Mouse (Mus musculus): Measurements from ENCODE around the gene Dock2. TPM values are rescaled to one million over a fixed set of nuclear protein-coding genes. Genes with fewer than 3 reads are reported as not detected.

Dock2 gene
- polyA plus RNA-seq, 1 experiment from 2014 or later: 3.3 TPM

- no peak overlapping the region for H3K4me2 ChIP-seq (ENCODE audit: low read depth, low read length)
- ATAC-seq (ENCODE audit: low read depth): no peak
- H3K9ac ChIP-seq (ENCODE audit: low read depth, low read length): no peak overlapping the region
- no peak for DNase-seq (ENCODE audit: low spot score)
- H3K4me3 ChIP-seq (ENCODE audit: low read depth, low read length): no peak overlapping the region
- no peaks in the 10 kb centered on the region for H3K4me1 ChIP-seq (ENCODE audit: control insufficient read depth, insufficient read depth, low read length)
- no peaks in the 10 kb centered on the region for H3K36me3 ChIP-seq (ENCODE audit: control insufficient read depth, insufficient read depth, low read length)
- WGBS: 88% methylated on average over 4 of the region's 4 CpGs
- H3K27me3 ChIP-seq (replicated peaks; ENCODE audit: control insufficient read depth, insufficient read depth, low read length): no peaks in the 10 kb centered on the region
- H3K9me3 ChIP-seq (ENCODE audit: control insufficient read depth, low read length): no peaks in the 10 kb centered on the region
- H3K27ac ChIP-seq (replicated peaks; ENCODE audit: low read depth, low read length): no peak overlapping the region
Observed at GRCm38 (mm10) chr11:34449944-34450343, 333.7 kb downstream of the Dock2 start.

- Histone ChIP-seq H3K27me3 (replicated peaks; ENCODE audit: control insufficient read depth, insufficient read depth, low read length) (no peaks in the 10 kb centered on the region), H3K27ac (replicated peaks; ENCODE audit: low read depth, low read length) (no peak overlapping the region), H3K9me3 (ENCODE audit: control insufficient read depth, low read length) (no peaks in the 10 kb centered on the region), H3K4me1 (ENCODE audit: control insufficient read depth, insufficient read depth, low read length) (no peaks in the 10 kb centered on the region), H3K4me2 (ENCODE audit: low read depth, low read length) (no peak overlapping the region), H3K4me3 (ENCODE audit: low read depth, low read length) (no peak overlapping the region), H3K36me3 (ENCODE audit: control insufficient read depth, insufficient read depth, low read length) (no peaks in the 10 kb centered on the region), H3K9ac (ENCODE audit: low read depth, low read length) (no peak overlapping the region)
- WGBS: 42% methylated on average over 4 of the region's 4 CpGs
- ATAC-seq (ENCODE audit: low read depth) (no peak), DNase-seq (ENCODE audit: low spot score) (peak; percentile 85)
Observed at GRCm38 (mm10) chr11:34447891-34448290, 335.8 kb downstream of the Dock2 start.

- DNase-seq (ENCODE audit: low spot score) (no peak), ATAC-seq (ENCODE audit: low read depth) (no peak)
- Histone ChIP-seq H3K9ac (ENCODE audit: low read depth, low read length) (no peak overlapping the region), H3K27ac (replicated peaks; ENCODE audit: low read depth, low read length) (no peak overlapping the region), H3K4me1 (ENCODE audit: control insufficient read depth, insufficient read depth, low read length) (no peaks in the 10 kb centered on the region), H3K27me3 (replicated peaks; ENCODE audit: control insufficient read depth, insufficient read depth, low read length) (no peaks in the 10 kb centered on the region), H3K4me3 (ENCODE audit: low read depth, low read length) (no peak overlapping the region), H3K4me2 (ENCODE audit: low read depth, low read length) (no peak overlapping the region), H3K9me3 (ENCODE audit: control insufficient read depth, low read length) (no peaks in the 10 kb centered on the region), H3K36me3 (ENCODE audit: control insufficient read depth, insufficient read depth, low read length) (no peaks in the 10 kb centered on the region)
- 67% methylated on average over 2 of the region's 2 CpGs for WGBS
Observed at GRCm38 (mm10) chr11:34438429-34438828, 345.3 kb downstream of the Dock2 start.

- Histone ChIP-seq H3K4me1 (ENCODE audit: control insufficient read depth, insufficient read depth, low read length) (no peaks in the 10 kb centered on the region), H3K9ac (ENCODE audit: low read depth, low read length) (no peak overlapping the region), H3K27me3 (replicated peaks; ENCODE audit: control insufficient read depth, insufficient read depth, low read length) (no peaks in the 10 kb centered on the region), H3K4me2 (ENCODE audit: low read depth, low read length) (no peak overlapping the region), H3K36me3 (ENCODE audit: control insufficient read depth, insufficient read depth, low read length) (no peaks in the 10 kb centered on the region), H3K27ac (replicated peaks; ENCODE audit: low read depth, low read length) (no peak overlapping the region), H3K4me3 (ENCODE audit: low read depth, low read length) (no peak overlapping the region), H3K9me3 (ENCODE audit: control insufficient read depth, low read length) (no peaks in the 10 kb centered on the region)
- no peak for ATAC-seq (ENCODE audit: low read depth)
- no peak for DNase-seq (ENCODE audit: low spot score)
- 70% methylated on average over 1 of the region's 1 CpGs for WGBS
Observed at GRCm38 (mm10) chr11:34437446-34437845, 346.2 kb downstream of the Dock2 start.

- Histone ChIP-seq H3K36me3 (ENCODE audit: control insufficient read depth, insufficient read depth, low read length) (no peaks in the 10 kb centered on the region), H3K27ac (replicated peaks; ENCODE audit: low read depth, low read length) (no peak overlapping the region), H3K27me3 (replicated peaks; ENCODE audit: control insufficient read depth, insufficient read depth, low read length) (no peaks in the 10 kb centered on the region), H3K4me2 (ENCODE audit: low read depth, low read length) (no peak overlapping the region), H3K9me3 (ENCODE audit: control insufficient read depth, low read length) (no peaks in the 10 kb centered on the region), H3K9ac (ENCODE audit: low read depth, low read length) (no peak overlapping the region), H3K4me1 (ENCODE audit: control insufficient read depth, insufficient read depth, low read length) (no peaks in the 10 kb centered on the region), H3K4me3 (ENCODE audit: low read depth, low read length) (no peak overlapping the region)
- ATAC-seq (ENCODE audit: low read depth): no peak
- WGBS: 82% methylated on average over 2 of the region's 2 CpGs
- no peak for DNase-seq (ENCODE audit: low spot score)
Observed at GRCm38 (mm10) chr11:34431978-34432377, 351.7 kb downstream of the Dock2 start.

GRCm38 (mm10) chr11:34431371-34431770 lies 352.3 kb downstream of the Dock2 start:
- DNase-seq (ENCODE audit: low spot score): no peak
- 0 out of 2 replicates have a peak, but pooled peaks cover 3% of the 10 kb centered on the region for H3K27me3 ChIP-seq (replicated peaks; ENCODE audit: control insufficient read depth, insufficient read depth, low read length)
- H3K9me3 ChIP-seq (ENCODE audit: control insufficient read depth, low read length): no peaks in the 10 kb centered on the region
- WGBS: 59% methylated on average over 5 of the region's 5 CpGs
- no peak overlapping the region for H3K4me3 ChIP-seq (ENCODE audit: low read depth, low read length)
- no peaks in the 10 kb centered on the region for H3K36me3 ChIP-seq (ENCODE audit: control insufficient read depth, insufficient read depth, low read length)
- H3K4me1 ChIP-seq (ENCODE audit: control insufficient read depth, insufficient read depth, low read length): no peaks in the 10 kb centered on the region
- H3K4me2 ChIP-seq (ENCODE audit: low read depth, low read length): no peak overlapping the region
- H3K27ac ChIP-seq (replicated peaks; ENCODE audit: low read depth, low read length): no peak overlapping the region
- no peak overlapping the region for H3K9ac ChIP-seq (ENCODE audit: low read depth, low read length)
- no peak for ATAC-seq (ENCODE audit: low read depth)

GRCm38 (mm10) chr11:34430940-34431339 lies 352.8 kb downstream of the Dock2 start:
- Histone ChIP-seq H3K4me2 (ENCODE audit: low read depth, low read length) (no peak overlapping the region), H3K4me3 (ENCODE audit: low read depth, low read length) (no peak overlapping the region), H3K27ac (replicated peaks; ENCODE audit: low read depth, low read length) (no peak overlapping the region), H3K9ac (ENCODE audit: low read depth, low read length) (no peak overlapping the region), H3K4me1 (ENCODE audit: control insufficient read depth, insufficient read depth, low read length) (no peaks in the 10 kb centered on the region), H3K36me3 (ENCODE audit: control insufficient read depth, insufficient read depth, low read length) (no peaks in the 10 kb centered on the region), H3K9me3 (ENCODE audit: control insufficient read depth, low read length) (no peaks in the 10 kb centered on the region), H3K27me3 (replicated peaks; ENCODE audit: control insufficient read depth, insufficient read depth, low read length) (0 out of 2 replicates have a peak, but pooled peaks cover 3% of the 10 kb centered on the region)
- DNase-seq (ENCODE audit: low spot score): no peak
- ATAC-seq (ENCODE audit: low read depth): no peak
- 82% methylated on average over 4 of the region's 4 CpGs for WGBS

- Histone ChIP-seq H3K27ac (replicated peaks; ENCODE audit: low read depth, low read length) (no peak overlapping the region), H3K4me2 (ENCODE audit: low read depth, low read length) (no peak overlapping the region), H3K9ac (ENCODE audit: low read depth, low read length) (no peak overlapping the region), H3K27me3 (replicated peaks; ENCODE audit: control insufficient read depth, insufficient read depth, low read length) (peaks cover 21% of the 10 kb centered on the region; the same call in 1 of the 2 replicates), H3K36me3 (ENCODE audit: control insufficient read depth, insufficient read depth, low read length) (no peaks in the 10 kb centered on the region), H3K4me1 (ENCODE audit: control insufficient read depth, insufficient read depth, low read length) (no peaks in the 10 kb centered on the region), H3K4me3 (ENCODE audit: low read depth, low read length) (no peak overlapping the region), H3K9me3 (ENCODE audit: control insufficient read depth, low read length) (no peaks in the 10 kb centered on the region)
- WGBS: 75% methylated on average over 5 of the region's 5 CpGs
- no peak for ATAC-seq (ENCODE audit: low read depth)
- no peak for DNase-seq (ENCODE audit: low spot score)
Observed at GRCm38 (mm10) chr11:34427212-34427611, 356.5 kb downstream of the Dock2 start.

GRCm38 (mm10) chr11:34424546-34424945 lies 359.1 kb downstream of the Dock2 start:
- DNase-seq (ENCODE audit: low spot score): no peak
- H3K27ac ChIP-seq (replicated peaks; ENCODE audit: low read depth, low read length): no peak overlapping the region
- no peaks in the 10 kb centered on the region for H3K9me3 ChIP-seq (ENCODE audit: control insufficient read depth, low read length)
- WGBS: 58% methylated on average over 1 of the region's 1 CpGs
- ATAC-seq (ENCODE audit: low read depth): no peak
- H3K27me3 ChIP-seq (replicated peaks; ENCODE audit: control insufficient read depth, insufficient read depth, low read length): peaks cover 21% of the 10 kb centered on the region; the same call in 1 of the 2 replicates
- H3K36me3 ChIP-seq (ENCODE audit: control insufficient read depth, insufficient read depth, low read length): no peaks in the 10 kb centered on the region
- H3K4me1 ChIP-seq (ENCODE audit: control insufficient read depth, insufficient read depth, low read length): no peaks in the 10 kb centered on the region
- no peak overlapping the region for H3K4me2 ChIP-seq (ENCODE audit: low read depth, low read length)
- no peak overlapping the region for H3K9ac ChIP-seq (ENCODE audit: low read depth, low read length)
- no peak overlapping the region for H3K4me3 ChIP-seq (ENCODE audit: low read depth, low read length)
